Comparison of ENCODE assay signal across 18 mouse cellular contexts in genomic region chr17:4391210-4391609, GRCm38 (mm10).
"Had no signal": no experiment of that assay in that cellular context is flagged by ENCODE, and none has a peak within 500 bp of the region (broad histone marks: within the 10 kb centered on the region; RNA-seq: fewer than 3 reads in every experiment).

No protein-coding gene starts in this region.

- H3K4me3 ChIP-seq: midbrain, embryonic 10.5 days; midbrain, embryonic 12.5 days; myocyte; neural tube, embryonic 13.5 days; neural tube, embryonic 15.5 days had no signal

- H3K27ac ChIP-seq: liver, embryonic 14.5 days; midbrain, embryonic 10.5 days; midbrain, embryonic 12.5 days; neural tube, embryonic 13.5 days; neural tube, embryonic 15.5 days had no signal

- H3K4me1 ChIP-seq: midbrain, embryonic 12.5 days; neural tube, embryonic 13.5 days; neural tube, embryonic 15.5 days had no signal

- ATAC-seq: midbrain, embryonic 16.5 days had no signal

- H3K27me3 ChIP-seq: midbrain, embryonic 12.5 days; neural tube, embryonic 13.5 days; neural tube, embryonic 15.5 days had no signal

- H3K9me3 ChIP-seq: midbrain, embryonic 10.5 days; midbrain, embryonic 12.5 days; neural tube, embryonic 13.5 days; neural tube, embryonic 15.5 days had no signal

- H3K9ac ChIP-seq: liver, embryonic 14.5 days; midbrain, embryonic 12.5 days; neural tube, embryonic 13.5 days; neural tube, embryonic 15.5 days had no signal

- H3K36me3 ChIP-seq: midbrain, embryonic 10.5 days; midbrain, embryonic 12.5 days; neural tube, embryonic 13.5 days; neural tube, embryonic 15.5 days had no signal

- H3K4me2 ChIP-seq: liver, embryonic 11.5 days; midbrain, embryonic 12.5 days; neural tube, embryonic 13.5 days; neural tube, embryonic 15.5 days had no signal

- DNase-seq: lung, postnatal 10 days; midbrain, embryonic 14.5 days; retina, postnatal 1 day; right cerebral cortex, adult 18-20 months; right cerebral cortex, postnatal 25 days; right cerebral cortex, postnatal 4 days; spleen, adult 18-20 months; thymus, adult 18-20 months; thymus, postnatal 14 days; thymus, postnatal 36 days had no signal
